Mouse (Mus musculus): ENCODE results near the gene Cox17. TPM values are rescaled to one million over a fixed set of nuclear protein-coding genes. Genes with fewer than 3 reads are reported as not detected.
"Not testable (repeated sequence)": the region's sequence is repeated elsewhere in the genome, so short reads cannot be mapped to it uniquely, and the experiment has no call there.

Cox17 gene
- polyA plus RNA-seq, 1 experiment from 2014 or later = 108 TPM

DNA sequence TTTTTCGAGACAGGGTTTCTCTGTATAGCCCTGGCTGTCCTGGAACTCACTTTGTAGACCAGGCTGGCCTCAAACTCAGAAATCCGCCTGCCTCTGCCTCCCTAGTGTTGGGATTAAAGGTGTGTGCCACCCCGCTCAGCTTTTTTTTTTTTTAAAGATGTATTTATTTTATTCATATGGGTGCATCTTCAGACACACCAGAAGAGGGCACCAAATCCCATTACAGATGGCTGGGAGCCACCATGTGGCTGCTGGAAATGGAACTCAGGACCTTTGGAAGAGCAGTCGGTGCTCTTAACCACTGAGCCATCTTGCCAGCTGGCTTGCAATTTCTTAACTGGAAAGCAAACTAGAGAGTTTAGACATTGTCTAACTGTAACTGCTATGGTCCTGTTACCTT is 8.7 kb upstream of the Cox17 start:
- H3K27me3 ChIP-seq (ENCODE audit: control insufficient read depth, insufficient read depth, low read length); ATAC-seq (replicated peaks; ENCODE audit: insufficient number of reproducible peaks, low FRiP score, low TSS enrichment, low read depth); H3K4me2 ChIP-seq (ENCODE audit: low read depth, low read length); H3K36me3 ChIP-seq (replicated peaks; ENCODE audit: control insufficient read depth, insufficient read depth, low read depth, low read length); H3K27ac ChIP-seq (replicated peaks; ENCODE audit: low read depth, low read length); DNase-seq (ENCODE audit: low spot score); H3K9me3 ChIP-seq (replicated peaks; ENCODE audit: control insufficient read depth, low read length); H3K4me1 ChIP-seq (ENCODE audit: control insufficient read depth, insufficient read depth, low read length); H3K4me3 ChIP-seq (ENCODE audit: low read depth, low read length); H3K9ac ChIP-seq (replicated peaks; ENCODE audit: low read length): not testable (repeated sequence)
- 82% methylated on average over 4 of the region's 4 CpGs for WGBS

- Histone ChIP-seq H3K4me1 (ENCODE audit: control insufficient read depth, insufficient read depth, low read length) (no peaks in the 10 kb centered on the region), H3K27me3 (ENCODE audit: control insufficient read depth, insufficient read depth, low read length) (no peaks in the 10 kb centered on the region), H3K27ac (replicated peaks; ENCODE audit: low read depth, low read length) (no peak within 1 kb of the TSS), H3K9ac (replicated peaks; ENCODE audit: low read length) (peak within 1 kb of the TSS; percentile 4), H3K4me2 (ENCODE audit: low read depth, low read length) (peak within 1 kb of the TSS; percentile 54), H3K36me3 (replicated peaks; ENCODE audit: control insufficient read depth, insufficient read depth, low read depth, low read length) (no peaks in the 10 kb centered on the region), H3K9me3 (replicated peaks; ENCODE audit: control insufficient read depth, low read length) (no peaks in the 10 kb centered on the region), H3K4me3 (ENCODE audit: low read depth, low read length) (peak within 1 kb of the TSS; percentile 15)
- ATAC-seq (replicated peaks; ENCODE audit: insufficient number of reproducible peaks, low FRiP score, low TSS enrichment, low read depth) (peak; percentile 90), DNase-seq (ENCODE audit: low spot score) (peak; percentile 92)
- WGBS = 10% methylated on average over 30 of the region's 30 CpGs
Observed at GRCm38 (mm10) chr16:38341396-38342324, 5.1 kb upstream of the Cox17 start, which contains the start of gene Maats1. Gene Maats1, minus strand, starts transcription at chr16:38342143.

DNA sequence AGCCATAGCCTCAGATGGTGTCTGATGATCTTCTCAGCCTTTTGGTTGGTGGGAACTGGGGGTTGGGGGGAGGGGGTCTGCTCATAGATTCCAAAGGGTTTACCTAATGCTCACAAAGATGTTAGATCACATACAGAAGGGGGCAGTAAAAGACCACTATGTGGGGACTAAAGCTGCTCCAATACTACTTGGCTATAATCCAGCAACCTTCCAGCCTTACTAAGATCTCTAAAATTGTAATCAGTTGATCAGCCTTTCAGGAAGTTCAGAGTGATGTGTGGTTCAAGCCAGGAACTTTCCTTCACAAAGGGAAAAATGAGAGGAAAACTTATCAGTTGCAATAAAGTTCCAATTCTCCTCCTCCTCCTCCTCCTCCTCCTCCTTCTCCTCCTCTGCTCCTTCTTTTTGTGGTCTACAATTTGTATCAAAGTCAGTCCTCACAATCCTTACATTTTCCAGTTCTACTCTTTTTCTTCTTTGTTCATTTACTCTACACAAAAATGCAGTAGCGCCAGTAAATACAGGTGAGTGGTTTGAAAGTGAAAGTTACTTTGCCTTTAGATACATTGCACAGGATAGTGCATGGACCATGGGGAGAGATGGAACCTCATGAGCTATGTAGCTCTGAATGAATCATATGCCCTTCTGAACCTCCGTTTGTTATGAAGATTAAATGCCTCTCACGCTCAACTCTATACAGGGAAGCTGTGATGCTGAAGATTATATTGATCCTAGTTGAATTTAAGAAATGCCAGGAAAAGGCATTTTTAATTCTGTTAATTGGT is 1.7 kb upstream of the Cox17 start:
- ATAC-seq (replicated peaks; ENCODE audit: insufficient number of reproducible peaks, low FRiP score, low TSS enrichment, low read depth) (no peak), DNase-seq (ENCODE audit: low spot score) (peak; percentile 84)
- Histone ChIP-seq H3K9me3 (replicated peaks; ENCODE audit: control insufficient read depth, low read length) (no peaks in the 10 kb centered on the region), H3K36me3 (replicated peaks; ENCODE audit: control insufficient read depth, insufficient read depth, low read depth, low read length) (no peaks in the 10 kb centered on the region; the same call in 1 of the 2 replicates), H3K9ac (replicated peaks; ENCODE audit: low read length) (no peak overlapping the region), H3K4me3 (ENCODE audit: low read depth, low read length) (no peak overlapping the region), H3K4me2 (ENCODE audit: low read depth, low read length) (no peak overlapping the region), H3K27ac (replicated peaks; ENCODE audit: low read depth, low read length) (no peak overlapping the region), H3K27me3 (ENCODE audit: control insufficient read depth, insufficient read depth, low read length) (no peaks in the 10 kb centered on the region), H3K4me1 (ENCODE audit: control insufficient read depth, insufficient read depth, low read length) (0 out of 2 replicates have a peak, but pooled peaks cover 2% of the 10 kb centered on the region)
- WGBS = 84% methylated on average over 3 of the region's 3 CpGs

DNA sequence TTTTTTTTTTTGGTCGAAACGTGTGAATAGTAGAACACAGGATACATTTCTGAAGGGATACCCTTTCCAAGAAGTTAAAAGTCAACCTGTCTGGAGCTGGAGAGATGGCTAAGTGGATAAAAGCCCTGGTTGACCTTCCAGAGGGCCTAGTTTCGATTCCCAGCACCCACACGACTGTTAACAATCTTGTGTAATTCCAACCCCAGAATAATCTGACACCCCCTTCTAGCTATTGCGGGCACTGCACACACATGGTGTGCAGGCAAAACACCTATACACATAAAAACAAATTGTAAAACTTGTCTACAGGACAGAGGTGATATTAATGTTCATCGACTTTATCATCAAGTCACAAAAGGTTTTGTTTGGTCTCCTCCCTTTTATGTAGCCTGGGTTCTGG is 797 bp downstream of the Cox17 start:
- H3K36me3 ChIP-seq (replicated peaks; ENCODE audit: control insufficient read depth, insufficient read depth, low read depth, low read length) = no peaks in the 10 kb centered on the region; the same call in 1 of the 2 replicates
- H3K4me1 ChIP-seq (ENCODE audit: control insufficient read depth, insufficient read depth, low read length) = 0 out of 2 replicates have a peak, but pooled peaks cover 2% of the 10 kb centered on the region
- peak overlapping the region; percentile 41; the same call in 1 of the 2 replicates for H3K4me2 ChIP-seq (ENCODE audit: low read depth, low read length)
- peak overlapping the region; percentile 66 for H3K4me3 ChIP-seq (ENCODE audit: low read depth, low read length)
- ATAC-seq (replicated peaks; ENCODE audit: insufficient number of reproducible peaks, low FRiP score, low TSS enrichment, low read depth) (no peak), DNase-seq (ENCODE audit: low spot score) (no peak)
- peak overlapping the region; percentile 15; the same call in 1 of the 2 replicates for H3K9ac ChIP-seq (replicated peaks; ENCODE audit: low read length)
- no peaks in the 10 kb centered on the region for H3K27me3 ChIP-seq (ENCODE audit: control insufficient read depth, insufficient read depth, low read length)
- 57% methylated on average over 6 of the region's 6 CpGs for WGBS
- no peaks in the 10 kb centered on the region for H3K9me3 ChIP-seq (replicated peaks; ENCODE audit: control insufficient read depth, low read length)
- H3K27ac ChIP-seq (replicated peaks; ENCODE audit: low read depth, low read length) = no peak overlapping the region; the same call in 1 of the 2 replicates

DNA sequence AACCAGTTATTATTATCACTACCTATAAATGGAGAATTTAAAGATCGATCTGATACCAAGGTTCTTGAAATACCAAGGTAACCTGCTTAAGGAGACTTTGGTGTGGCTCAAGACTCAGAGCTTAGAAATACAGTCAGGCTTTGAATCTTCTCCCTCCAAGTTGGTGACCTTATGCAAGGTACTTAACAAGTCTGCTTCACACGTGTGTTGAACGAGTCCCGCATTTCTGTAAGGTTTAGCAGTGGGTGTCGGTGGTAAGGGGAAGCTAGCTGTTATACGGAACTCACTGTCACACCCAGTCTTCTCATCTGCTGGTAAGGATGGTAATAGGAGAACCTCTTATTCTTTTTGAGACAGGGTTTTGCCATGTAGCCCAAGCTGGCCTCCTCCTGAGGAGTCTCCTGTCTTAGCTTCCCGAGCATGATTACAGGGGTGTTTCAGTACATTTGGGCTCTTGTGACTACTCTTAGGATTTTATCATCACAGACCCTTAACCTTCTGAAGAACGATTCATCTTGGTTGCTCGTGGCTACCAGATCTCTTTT is 1.5 kb downstream of the Cox17 start:
- Histone ChIP-seq H3K9me3 (replicated peaks; ENCODE audit: control insufficient read depth, low read length) (no peaks in the 10 kb centered on the region), H3K4me1 (ENCODE audit: control insufficient read depth, insufficient read depth, low read length) (0 out of 2 replicates have a peak, but pooled peaks cover 2% of the 10 kb centered on the region), H3K36me3 (replicated peaks; ENCODE audit: control insufficient read depth, insufficient read depth, low read depth, low read length) (no peaks in the 10 kb centered on the region; the same call in 1 of the 2 replicates), H3K9ac (replicated peaks; ENCODE audit: low read length) (no peak overlapping the region), H3K4me3 (ENCODE audit: low read depth, low read length) (no peak overlapping the region), H3K4me2 (ENCODE audit: low read depth, low read length) (no peak overlapping the region), H3K27me3 (ENCODE audit: control insufficient read depth, insufficient read depth, low read length) (no peaks in the 10 kb centered on the region), H3K27ac (replicated peaks; ENCODE audit: low read depth, low read length) (no peak overlapping the region)
- 90% methylated on average over 9 of the region's 9 CpGs for WGBS
- ATAC-seq (replicated peaks; ENCODE audit: insufficient number of reproducible peaks, low FRiP score, low TSS enrichment, low read depth) (no peak), DNase-seq (ENCODE audit: low spot score) (no peak)

- no peak overlapping the region for H3K9ac ChIP-seq (replicated peaks; ENCODE audit: low read length)
- ATAC-seq (replicated peaks; ENCODE audit: insufficient number of reproducible peaks, low FRiP score, low TSS enrichment, low read depth) = no peak
- H3K4me2 ChIP-seq (ENCODE audit: low read depth, low read length) = no peak overlapping the region
- H3K36me3 ChIP-seq (replicated peaks; ENCODE audit: control insufficient read depth, insufficient read depth, low read depth, low read length) = no peaks in the 10 kb centered on the region; the same call in 1 of the 2 replicates
- H3K27me3 ChIP-seq (ENCODE audit: control insufficient read depth, insufficient read depth, low read length) = no peaks in the 10 kb centered on the region
- H3K4me1 ChIP-seq (ENCODE audit: control insufficient read depth, insufficient read depth, low read length) = 0 out of 2 replicates have a peak, but pooled peaks cover 2% of the 10 kb centered on the region
- DNase-seq (ENCODE audit: low spot score) = no peak
- no peaks in the 10 kb centered on the region for H3K9me3 ChIP-seq (replicated peaks; ENCODE audit: control insufficient read depth, low read length)
- H3K27ac ChIP-seq (replicated peaks; ENCODE audit: low read depth, low read length) = no peak overlapping the region
- 72% methylated on average over 2 of the region's 2 CpGs for WGBS
- H3K4me3 ChIP-seq (ENCODE audit: low read depth, low read length) = no peak overlapping the region
Observed at GRCm38 (mm10) chr16:38349881-38350280, 3.1 kb downstream of the Cox17 start.

GRCm38 (mm10) chr16:38350361-38350855 is 3.6 kb downstream of the Cox17 start:
- H3K4me3 ChIP-seq (ENCODE audit: low read depth, low read length) = no peak overlapping the region
- no peak for ATAC-seq (replicated peaks; ENCODE audit: insufficient number of reproducible peaks, low FRiP score, low TSS enrichment, low read depth)
- DNase-seq (ENCODE audit: low spot score) = no peak

More at GRCm38 (mm10) chr16:38350361-38350855, 3.6 kb downstream of the Cox17 start:
- H3K9ac ChIP-seq (replicated peaks; ENCODE audit: low read length) = no peak overlapping the region
- H3K4me2 ChIP-seq (ENCODE audit: low read depth, low read length) = no peak overlapping the region
- H3K36me3 ChIP-seq (replicated peaks; ENCODE audit: control insufficient read depth, insufficient read depth, low read depth, low read length) = no peaks in the 10 kb centered on the region; the same call in 1 of the 2 replicates
- no peak overlapping the region for H3K27ac ChIP-seq (replicated peaks; ENCODE audit: low read depth, low read length)
- 89% methylated on average over 7 of the region's 7 CpGs for WGBS
- no peaks in the 10 kb centered on the region for H3K9me3 ChIP-seq (replicated peaks; ENCODE audit: control insufficient read depth, low read length)
- no peaks in the 10 kb centered on the region for H3K27me3 ChIP-seq (ENCODE audit: control insufficient read depth, insufficient read depth, low read length)
- H3K4me1 ChIP-seq (ENCODE audit: control insufficient read depth, insufficient read depth, low read length) = 0 out of 2 replicates have a peak, but pooled peaks cover 2% of the 10 kb centered on the region

Data from embryonic facial prominence, embryonic 11.5 days (tissue).